Mouse (Mus musculus) splenic B cell, adult 2 months (primary cell): ENCODE measurements around the gene Vmn2r81.
"Not testable (repeated sequence)": the region's sequence is repeated elsewhere in the genome, so short reads cannot be mapped to it uniquely, and the experiment has no call there.

ENCODE experiments used
- DNase-seq: peaks from one replicate; pipeline ENCODE4 v3.0.0-alpha.2; 2011; ENCODE audit warnings: low read depth, low spot score
- H3K27me3 ChIP-seq: 2 replicates; pipeline ENCODE4 v1.6.1; 2012; ENCODE audit warnings: mild to moderate bottlenecking, low read length, moderate library complexity, mixed read lengths; ENCODE audit not compliant: control insufficient read depth, poor library complexity, insufficient read depth, severe bottlenecking
- H3K36me3 ChIP-seq: 2 replicates; pipeline ENCODE4 v1.6.1; 2012; ENCODE audit warnings: mild to moderate bottlenecking, low read length, moderate library complexity, mixed read lengths; ENCODE audit not compliant: control insufficient read depth, poor library complexity, insufficient read depth, severe bottlenecking

Vmn2r81 gene

GRCm38 (mm10) chr10:79247392-79247791 is at the start of gene Vmn2r81:
Vmn2r81 (plus strand) TSS chr10:79247692.
- H3K27me3 ChIP-seq, H3K36me3 ChIP-seq, DNase-seq: not testable (repeated sequence)

GRCm38 (mm10) chr10:79199973-79200372 is 47.5 kb upstream of the Vmn2r81 start:
- not testable (repeated sequence) for H3K36me3 ChIP-seq, H3K27me3 ChIP-seq, DNase-seq

- H3K36me3 ChIP-seq: no peaks in the 10 kb centered on the region
- H3K27me3 ChIP-seq: no peaks in the 10 kb centered on the region
- DNase-seq: no peak
Observed at GRCm38 (mm10) chr10:79220432-79220831, 27.1 kb upstream of the Vmn2r81 start.

GRCm38 (mm10) chr10:79221606-79222005 is 25.9 kb upstream of the Vmn2r81 start:
- H3K27me3 ChIP-seq: no peaks in the 10 kb centered on the region
- DNase-seq: no peak
- H3K36me3 ChIP-seq: no peaks in the 10 kb centered on the region

- DNase-seq: no peak
- no peaks in the 10 kb centered on the region for H3K27me3 ChIP-seq
Observed at GRCm38 (mm10) chr10:79222214-79222613, 25.3 kb upstream of the Vmn2r81 start.

GRCm38 (mm10) chr10:79322033-79322736 is 74.7 kb downstream of the Vmn2r81 start:
- not testable (repeated sequence) for H3K36me3 ChIP-seq, H3K27me3 ChIP-seq, DNase-seq

More at GRCm38 (mm10) chr10:79222214-79222613, 25.3 kb upstream of the Vmn2r81 start:
- no peaks in the 10 kb centered on the region for H3K36me3 ChIP-seq

- no peak for DNase-seq
- no peaks in the 10 kb centered on the region for H3K36me3 ChIP-seq
- no peaks in the 10 kb centered on the region for H3K27me3 ChIP-seq
Observed at GRCm38 (mm10) chr10:79322737-79323086, 75.2 kb downstream of the Vmn2r81 start.
